Mouse (Mus musculus) testis, adult 2 months (tissue): ENCODE results near the gene Tecta.

Source experiments
- CTCF ChIP-seq: fragments of 200-500 bp; IDR thresholded peaks from 2 replicates; pipeline ENCODE4 v1.5.1; 2012; ENCODE audit warnings: low read depth, mild to moderate bottlenecking, inconsistent platforms, low read length, moderate library complexity; ENCODE audit not compliant: control insufficient read depth, insufficient read depth, insufficient replicate concordance
- POLR2A ChIP-seq: fragments of 200-500 bp; IDR thresholded peaks from 2 replicates; pipeline ENCODE4 v1.6.1; 2012; ENCODE audit warnings: low read depth, mild to moderate bottlenecking, inconsistent platforms, low read length, moderate library complexity; ENCODE audit not compliant: control insufficient read depth

GRCm38 (mm10) chr9:42401486-42401885, 1.8 kb upstream of the Tecta start:
- no peak for TF ChIP-seq CTCF
- no peak for TF ChIP-seq POLR2A
